Mouse (Mus musculus): ENCODE data around the gene Mb. TPM values are rescaled to one million over a fixed set of nuclear protein-coding genes. Genes with fewer than 3 reads are reported as not detected.

Gene Mb
- total RNA-seq, 1 experiment from 2014 or later = 0.67 TPM

DNA sequence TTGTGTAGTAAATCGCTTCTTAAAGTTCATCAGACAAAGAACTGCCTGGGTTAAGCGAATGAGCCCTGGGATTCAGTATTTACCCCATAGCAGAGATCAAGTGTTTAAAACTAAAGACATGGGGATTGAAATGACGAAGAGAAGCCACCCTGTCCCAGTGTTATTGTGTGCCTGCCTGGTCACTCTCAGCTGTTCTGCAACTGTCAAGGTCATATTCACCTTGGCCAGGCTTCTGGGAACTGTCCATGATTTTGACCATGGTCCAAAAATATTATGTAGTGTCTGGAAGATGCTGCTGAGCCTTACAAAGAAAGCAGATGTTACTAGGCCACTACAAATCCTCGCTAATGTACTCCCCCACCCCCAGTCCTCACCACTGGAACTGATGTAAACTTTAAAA lies 70.7 kb downstream of the Mb start:
- no peak for DNase-seq

DNA sequence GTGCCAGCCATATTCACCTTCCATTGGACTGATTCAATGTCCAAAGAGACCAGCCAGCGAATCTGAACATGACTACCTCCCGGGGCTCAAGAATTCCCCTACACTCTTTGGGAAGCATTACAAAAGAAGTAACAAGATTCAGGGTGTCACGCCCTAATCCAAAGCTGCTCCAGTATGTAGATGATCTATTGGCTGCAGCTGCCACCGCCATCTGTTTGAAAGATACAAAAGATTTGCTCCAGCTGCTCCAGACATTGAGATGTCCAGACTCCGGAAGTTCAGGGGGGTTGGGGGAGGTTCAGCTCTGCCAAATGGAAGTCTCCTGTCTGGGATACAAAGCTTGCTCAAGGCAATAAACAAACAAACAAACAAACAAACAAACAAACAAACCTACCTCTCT lies 73.9 kb downstream of the Mb start:
- DNase-seq = no peak

DNA sequence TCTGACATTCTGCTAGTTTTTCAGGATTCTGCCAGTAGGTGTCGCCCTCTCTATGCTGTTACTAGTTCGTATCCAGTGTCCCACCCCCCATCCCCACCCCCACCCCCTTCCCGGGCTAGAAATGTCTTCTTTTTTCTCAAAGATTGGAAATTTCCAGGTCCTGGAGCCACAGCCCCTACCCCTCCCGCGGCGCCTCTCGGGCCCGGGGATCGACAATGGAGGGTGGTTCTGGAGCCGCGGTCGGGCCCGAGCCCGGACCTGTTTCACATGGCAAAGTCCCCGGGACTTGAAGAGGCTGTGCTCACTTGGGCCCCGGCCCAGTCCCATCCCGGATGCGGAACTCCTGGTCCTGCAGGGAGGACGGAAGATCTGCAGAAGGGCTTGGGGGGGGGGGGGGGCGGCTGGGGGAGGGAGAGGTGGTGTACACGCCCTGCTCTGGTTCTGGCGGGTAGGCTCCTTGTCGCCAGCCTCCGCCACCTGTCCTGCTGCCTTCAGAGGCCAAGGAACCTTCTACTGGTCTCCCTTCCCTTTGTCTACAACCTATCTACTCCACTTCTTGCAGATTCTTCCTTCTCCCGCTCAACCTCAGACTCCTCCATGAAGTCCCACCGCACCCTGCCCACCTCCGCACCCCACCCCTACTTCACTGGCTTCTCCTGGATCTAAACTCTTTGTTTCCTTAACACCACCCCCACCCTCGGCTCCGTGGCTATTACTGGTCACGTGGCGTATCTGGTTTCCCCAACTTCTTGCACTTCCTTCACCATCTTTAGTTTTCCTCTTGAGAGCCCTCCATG lies 76.4 kb downstream of the Mb start:
- peak; percentile 74 for DNase-seq

DNA sequence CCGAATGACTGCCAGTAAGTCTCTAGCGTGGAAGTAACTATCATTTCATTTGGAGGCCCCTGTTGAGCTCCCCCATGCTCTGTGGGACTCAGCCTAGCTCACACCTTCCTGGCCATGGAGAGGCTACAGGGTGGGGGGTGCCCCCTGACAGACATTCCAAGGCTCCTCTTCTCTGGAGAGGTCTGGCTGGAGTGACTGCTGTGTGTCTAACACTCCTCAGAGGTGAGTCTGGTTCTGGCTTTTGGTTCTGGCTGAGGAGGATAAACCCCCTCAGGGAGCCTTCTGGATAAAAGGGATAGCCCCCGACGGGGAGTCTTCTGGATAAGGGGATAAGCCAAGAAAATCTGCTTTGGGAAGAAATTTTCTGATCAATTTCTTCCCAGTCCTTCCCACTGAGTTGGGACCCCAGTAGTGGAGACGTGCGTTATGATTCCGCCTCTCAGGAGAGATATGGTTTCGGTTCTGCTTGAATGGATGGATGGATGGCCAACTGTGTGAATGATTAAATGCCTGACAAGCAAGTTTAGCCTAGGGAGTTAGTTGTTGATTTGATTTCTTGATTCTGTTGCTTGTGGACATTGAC lies 77.1 kb downstream of the Mb start:
- DNase-seq = no peak

DNA sequence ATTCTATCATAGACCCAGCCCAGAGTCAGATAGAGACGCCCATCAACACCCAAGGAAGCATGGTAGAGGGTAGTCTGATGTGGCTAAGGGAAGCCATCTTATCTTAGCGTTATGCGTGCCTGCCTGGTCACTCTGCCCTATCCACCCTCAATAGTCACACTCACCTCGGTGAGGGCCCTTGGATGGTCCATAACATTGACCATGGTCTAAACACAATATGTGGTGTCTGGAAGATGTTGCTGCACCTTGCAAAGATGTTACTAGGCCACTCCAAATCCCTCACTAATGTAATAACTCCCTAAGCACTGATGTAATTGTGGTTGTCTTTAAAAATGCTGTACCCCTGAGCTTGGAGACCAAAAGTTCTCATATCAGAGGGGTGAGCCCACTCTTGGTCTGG lies 77.8 kb downstream of the Mb start:
- no peak for DNase-seq

Other genes starting within 250 kb of the Mb start
- gene Zfp251, start 179.2 kb downstream of the Mb start, total RNA-seq (2021) = 19.1 and 19.3 TPM in 2 replicates
- 3.2 and 3.3 TPM in 2 replicates for gene Zfp7, start 171.4 kb downstream of the Mb start, total RNA-seq (2021)
- gene Gm49527, start 171.3 kb downstream of the Mb start, total RNA-seq (2021) = not detected in 2 replicates
- gene Zfp647, start 125.2 kb downstream of the Mb start, total RNA-seq (2021) = 6.6 and 8.0 TPM in 2 replicates
- 44.6 and 45.8 TPM in 2 replicates for gene 1110038F14Rik, start 102.2 kb downstream of the Mb start, total RNA-seq (2021)
- gene Apol6, start 5.9 kb downstream of the Mb start, total RNA-seq (2021) = 9.8 and 12.1 TPM in 2 replicates